Mouse (Mus musculus): ENCODE results near the gene Chmp5.
"Not testable (repeated sequence)": the region's sequence is repeated elsewhere in the genome, so short reads cannot be mapped to it uniquely, and the experiment has no call there.

Gene Chmp5

DNA sequence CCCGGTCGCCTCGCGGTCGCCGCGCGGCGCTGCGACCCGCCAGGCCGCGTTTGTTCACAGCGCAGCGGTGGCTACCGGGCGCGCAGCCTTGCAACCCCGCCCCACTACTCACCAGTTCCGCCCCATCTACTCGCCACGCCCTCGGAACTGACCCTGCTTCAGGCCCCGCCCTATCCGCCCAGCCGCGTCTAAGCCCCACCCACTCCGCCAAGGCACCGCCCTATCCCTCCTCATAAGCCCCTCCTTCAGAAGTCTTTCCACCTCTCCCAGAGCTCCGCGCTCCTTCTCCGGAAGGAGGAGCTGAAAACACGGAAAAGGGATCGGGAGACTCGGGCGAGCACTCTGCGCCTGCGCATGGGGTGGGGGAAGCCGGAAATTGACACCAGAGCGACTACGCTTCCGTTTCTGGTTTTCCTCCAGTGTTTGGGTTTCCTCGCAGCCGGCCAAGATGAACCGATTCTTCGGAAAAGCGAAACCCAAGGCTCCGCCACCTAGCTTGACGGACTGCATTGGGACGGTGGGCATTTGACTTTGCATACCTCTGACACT lies at the start of gene Chmp5, which contains the start of gene Bag1:
TSS of gene Chmp5 (plus strand) at position 248 of the 549 bp plus-strand sequence.
TSS of gene Bag1 (minus strand) at position 135 of the 549 bp plus-strand sequence.
- DNase-seq (ENCODE audit: low spot score), result peak; percentile 90

DNA sequence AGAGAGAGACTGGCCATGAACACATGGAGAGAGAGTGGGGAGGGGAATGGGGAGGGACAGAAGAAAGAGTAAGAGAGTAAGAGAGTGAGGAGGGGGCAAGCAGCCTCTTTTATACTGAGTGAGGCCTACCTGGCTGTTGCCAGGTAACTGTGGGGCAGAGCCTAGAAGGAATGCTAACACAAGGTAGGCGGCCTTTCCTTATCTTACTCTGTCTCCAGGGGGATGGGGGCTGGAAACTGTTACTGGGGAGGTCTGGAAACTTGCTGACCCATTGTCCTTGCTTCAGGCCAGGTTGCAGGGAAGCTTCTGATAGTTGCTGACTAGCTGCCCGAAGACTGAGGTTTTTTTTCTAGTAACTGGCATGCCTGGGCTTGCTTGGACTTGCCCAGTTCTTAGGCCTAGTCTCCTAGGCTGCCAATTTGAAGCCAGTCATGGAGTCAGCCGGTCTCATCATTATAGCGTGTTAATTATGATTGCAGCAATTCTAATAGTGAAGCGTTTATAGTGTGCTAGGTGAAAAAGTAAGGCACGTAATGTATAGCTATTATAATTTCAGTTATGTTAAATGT lies 49.6 kb upstream of the Chmp5 start:
- DNase-seq (ENCODE audit: low spot score), result no peak

DNA sequence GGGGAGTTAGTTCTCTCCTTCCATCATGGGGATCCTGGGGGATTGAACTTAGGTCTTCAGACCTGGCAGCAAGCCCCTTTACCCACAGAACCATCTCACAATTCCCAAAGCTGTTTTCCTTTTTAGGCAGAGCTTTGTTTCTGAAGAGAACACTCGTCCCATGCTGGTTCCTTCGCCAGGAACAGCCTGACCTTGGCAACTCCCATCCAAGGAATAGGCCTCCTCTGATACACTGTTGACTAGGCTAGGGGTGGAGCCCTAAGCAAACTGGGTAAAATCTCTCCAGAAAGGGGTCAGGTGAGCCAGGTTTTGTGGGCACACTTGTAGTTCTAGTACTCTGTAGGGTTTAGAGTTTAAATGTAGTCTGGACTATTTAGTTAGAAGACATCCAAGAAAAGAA lies 48.9 kb upstream of the Chmp5 start:
- no peak for DNase-seq (ENCODE audit: low spot score)

DNA sequence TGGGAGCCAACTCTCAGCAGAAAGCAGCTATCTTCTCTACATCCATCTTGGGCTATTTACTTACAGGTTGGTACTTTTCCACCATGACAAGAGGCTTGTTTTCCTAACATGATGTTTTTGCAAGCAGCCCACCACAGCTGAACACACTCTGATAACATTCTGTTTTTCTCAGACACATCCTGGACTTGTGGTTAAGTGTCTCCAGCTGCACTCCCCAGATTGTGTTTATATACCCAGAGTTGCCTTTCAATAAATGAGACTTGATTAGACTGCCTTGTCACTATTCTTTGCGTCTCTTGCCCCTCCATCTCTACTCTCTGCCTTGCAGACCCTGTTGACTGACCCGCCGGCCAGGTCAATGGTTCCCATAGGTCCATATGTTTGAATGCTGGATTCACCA lies 48.1 kb upstream of the Chmp5 start:
- no peak for DNase-seq (ENCODE audit: low spot score)

DNA sequence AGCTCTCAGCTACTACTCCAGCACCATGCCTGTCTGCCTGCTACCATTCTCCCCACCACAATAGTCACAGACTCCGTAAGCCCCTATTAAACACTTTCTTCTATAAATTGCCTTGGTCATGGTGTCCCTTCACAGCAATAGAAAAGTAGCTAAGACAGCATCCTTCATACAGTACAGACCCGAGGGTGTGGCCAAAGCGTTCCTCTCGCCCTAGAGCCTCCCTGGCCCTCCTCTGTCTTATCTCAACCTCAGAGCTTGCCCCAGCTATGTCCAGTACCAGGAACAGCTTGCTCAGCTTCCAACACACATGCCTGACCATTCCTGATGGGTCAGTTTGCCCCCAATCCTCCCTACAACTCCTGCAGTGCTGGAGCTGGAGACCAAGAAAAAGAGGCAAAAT lies 47.6 kb upstream of the Chmp5 start:
- DNase-seq (ENCODE audit: low spot score), result no peak

DNA sequence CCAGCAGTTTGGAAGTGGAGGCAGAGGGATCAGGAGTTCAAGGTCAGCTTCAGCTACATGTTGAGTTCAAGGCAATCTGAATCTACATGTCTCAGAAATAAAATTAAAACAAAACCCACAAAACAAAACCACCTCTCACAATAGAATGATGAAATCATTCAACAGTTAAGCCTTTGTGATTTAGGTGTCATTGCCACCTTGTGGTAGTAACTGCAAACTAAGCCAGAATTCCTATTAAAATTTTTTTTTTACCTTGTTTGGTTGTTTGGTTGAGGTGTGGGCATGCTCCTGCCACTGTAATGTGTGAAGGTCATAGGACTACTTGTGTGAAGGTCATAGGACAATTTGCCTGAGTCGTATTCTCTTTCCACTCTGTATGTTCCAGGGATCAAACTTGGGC lies 41.9 kb upstream of the Chmp5 start:
- no peak for DNase-seq (ENCODE audit: low spot score)

DNA sequence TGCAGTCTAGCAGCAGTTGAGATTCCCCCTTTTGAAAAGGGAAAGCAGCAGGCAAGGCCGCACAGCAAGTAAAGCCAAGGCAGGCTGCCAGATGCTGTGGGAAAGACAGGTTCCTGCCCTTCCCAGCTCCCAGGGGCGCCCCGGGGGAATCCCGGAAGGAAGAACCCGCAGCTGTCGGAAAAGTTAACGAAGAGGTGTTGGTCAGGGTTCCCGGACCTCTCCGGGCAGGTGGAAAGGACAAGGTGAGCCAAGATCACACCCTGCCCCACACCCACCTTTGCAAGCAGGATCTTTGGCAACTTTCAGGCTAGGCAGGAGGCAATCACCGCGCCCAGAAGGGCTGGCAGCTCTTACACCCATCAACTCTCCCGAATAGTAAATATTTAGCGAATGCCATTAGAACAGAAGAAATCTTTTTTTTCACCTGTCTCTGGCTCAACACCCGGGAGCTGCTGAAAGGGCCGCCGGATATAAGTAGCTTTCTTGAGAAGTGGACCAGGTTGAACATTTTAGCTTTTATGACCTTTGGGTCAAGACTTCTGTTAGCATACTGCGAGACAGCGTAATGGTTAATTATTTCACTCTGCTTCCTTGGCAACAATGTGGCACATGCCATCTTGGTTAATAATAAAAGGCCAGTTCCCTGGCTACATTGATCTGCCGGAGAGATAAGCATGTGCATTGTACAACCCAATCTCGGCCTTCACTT lies 39.8 kb upstream of the Chmp5 start:
- DNase-seq (ENCODE audit: low spot score), result peak; percentile 38

DNA sequence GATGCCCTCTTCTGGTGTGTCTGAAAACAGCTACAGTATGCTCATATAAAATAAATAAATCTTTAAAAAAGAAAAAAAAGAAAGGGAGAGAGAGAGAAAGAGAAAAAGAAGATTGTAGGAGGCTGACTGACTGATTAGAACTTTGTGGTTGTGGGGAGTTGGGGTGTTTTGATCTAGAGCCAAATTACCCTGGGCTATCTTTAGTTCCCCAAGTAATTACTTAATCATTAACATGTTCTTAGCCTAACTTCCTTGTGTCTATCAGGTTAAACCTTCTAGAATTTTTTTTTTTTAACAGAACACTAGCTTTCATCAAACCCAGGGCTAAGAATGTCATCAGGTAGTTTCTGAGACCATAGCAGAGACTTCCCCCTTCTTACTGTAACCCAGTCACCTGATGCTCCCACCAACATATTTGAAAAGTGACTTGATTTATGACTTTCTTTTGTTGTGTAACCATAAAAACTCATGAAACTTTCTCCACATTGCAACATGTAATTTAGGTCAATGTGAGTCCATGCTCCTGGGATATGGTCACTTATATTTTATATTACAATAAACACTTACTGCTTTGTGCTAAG lies 33.8 kb upstream of the Chmp5 start:
- DNase-seq (ENCODE audit: low spot score), result no peak

DNA sequence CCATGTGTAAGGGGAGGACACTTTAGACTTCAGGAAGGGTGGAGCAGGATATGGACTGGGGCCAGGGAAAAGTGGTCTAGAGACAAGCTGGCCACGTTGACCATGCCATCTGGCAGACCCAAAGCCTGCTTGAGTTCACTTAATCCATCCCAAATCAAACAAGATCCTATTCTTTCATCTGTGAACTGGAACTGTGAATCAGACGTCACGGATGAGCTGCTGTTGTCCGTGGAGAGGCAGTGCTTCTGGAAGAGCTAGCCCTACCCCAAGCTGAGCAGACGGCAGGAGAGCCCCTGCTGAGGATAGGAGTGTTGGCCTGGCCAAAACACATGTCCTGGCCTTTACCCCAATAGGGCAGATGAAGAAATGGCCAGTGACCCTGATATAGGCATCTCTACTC lies 32.3 kb upstream of the Chmp5 start:
- no peak for DNase-seq (ENCODE audit: low spot score)

DNA sequence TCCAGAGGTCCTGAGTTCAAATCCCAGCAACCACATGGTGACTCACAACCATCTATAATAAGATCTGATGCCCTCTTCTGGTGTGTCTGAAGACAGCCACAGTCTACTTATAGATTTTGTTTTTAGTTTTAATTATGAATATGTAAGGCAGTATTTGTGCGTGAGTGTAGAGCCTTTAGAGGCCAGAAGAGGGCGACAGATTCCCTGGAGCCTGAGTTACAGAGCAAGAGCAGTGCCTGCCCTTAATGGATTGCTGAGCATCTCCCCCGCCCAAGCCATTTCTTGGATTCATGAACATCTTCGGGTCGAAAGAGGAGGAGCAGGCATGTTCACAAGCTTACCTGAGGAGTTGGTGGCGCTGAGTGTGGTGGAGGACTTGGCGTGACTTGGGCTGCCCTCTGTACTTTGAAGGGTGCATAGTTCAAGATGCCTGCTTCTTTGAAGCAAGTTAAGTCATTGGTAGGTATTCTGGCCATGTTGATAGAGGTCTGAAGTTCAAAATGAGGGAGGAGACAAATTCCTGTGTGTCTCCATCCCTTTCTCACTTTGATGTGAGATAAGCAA lies 31.5 kb upstream of the Chmp5 start:
- no peak for DNase-seq (ENCODE audit: low spot score)

DNA sequence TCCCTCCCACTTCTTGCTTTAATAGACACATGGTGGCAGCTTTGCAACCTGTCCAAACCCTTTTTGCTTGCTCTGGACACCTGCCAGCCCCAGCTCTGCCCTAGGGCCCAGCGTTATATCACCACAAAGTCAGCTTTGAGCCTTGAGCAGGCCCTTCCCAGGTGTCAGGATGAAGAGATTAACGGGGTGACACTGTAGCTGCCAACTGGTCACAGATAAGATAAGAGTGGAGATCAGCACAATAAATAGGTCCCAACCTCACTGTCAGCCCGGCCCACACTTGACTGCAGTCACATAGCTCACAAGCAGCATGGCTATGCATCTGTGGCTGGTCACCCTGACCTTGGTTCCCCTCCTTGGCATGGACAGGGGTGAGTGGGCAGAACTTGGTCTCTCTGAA lies 28.4 kb upstream of the Chmp5 start, which contains the start of gene Spink4:
TSS of gene Spink4 (plus strand) at position 268 of the 400 bp plus-strand sequence.
- DNase-seq (ENCODE audit: low spot score), result no peak

DNA sequence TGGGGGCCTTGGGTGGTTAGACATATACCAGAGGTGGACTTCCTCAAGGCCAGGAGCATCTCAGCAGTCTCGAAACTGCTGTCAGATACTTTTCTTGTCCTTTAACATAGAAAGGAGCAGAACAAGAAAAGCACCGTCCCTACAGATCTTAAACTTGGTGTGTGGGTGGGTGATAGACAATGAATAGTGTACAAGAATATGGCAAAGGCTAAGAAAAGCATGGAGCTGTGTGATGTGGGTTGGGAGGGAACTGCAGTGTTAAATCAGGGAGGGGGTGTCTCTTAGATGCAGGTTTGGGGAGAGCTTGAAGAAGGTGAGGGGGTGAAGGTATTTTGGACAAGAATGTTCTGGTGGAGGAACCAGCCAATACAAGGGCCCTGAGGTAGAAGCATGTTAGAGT lies 27.6 kb upstream of the Chmp5 start:
- DNase-seq (ENCODE audit: low spot score), result no peak

DNA sequence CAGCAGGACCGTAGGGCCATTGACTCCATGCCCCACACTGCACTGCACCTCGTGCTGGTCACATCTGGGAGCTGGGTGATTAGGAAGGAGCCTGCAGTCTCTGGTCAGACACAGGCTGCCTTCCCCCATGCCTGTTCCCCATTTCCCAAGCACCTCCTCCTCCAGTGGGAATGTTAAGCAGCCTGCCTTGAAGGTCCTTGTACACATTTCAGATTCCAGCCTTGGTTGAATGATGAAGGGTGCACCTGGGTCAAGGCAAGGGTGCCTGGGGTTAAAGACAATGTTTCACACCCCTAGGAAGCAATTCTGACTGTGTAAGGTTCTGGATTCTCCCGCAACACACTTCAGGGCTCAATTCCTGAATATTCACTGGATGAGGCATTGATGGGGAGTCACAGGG lies 26.9 kb upstream of the Chmp5 start:
- DNase-seq (ENCODE audit: low spot score), result no peak

DNA sequence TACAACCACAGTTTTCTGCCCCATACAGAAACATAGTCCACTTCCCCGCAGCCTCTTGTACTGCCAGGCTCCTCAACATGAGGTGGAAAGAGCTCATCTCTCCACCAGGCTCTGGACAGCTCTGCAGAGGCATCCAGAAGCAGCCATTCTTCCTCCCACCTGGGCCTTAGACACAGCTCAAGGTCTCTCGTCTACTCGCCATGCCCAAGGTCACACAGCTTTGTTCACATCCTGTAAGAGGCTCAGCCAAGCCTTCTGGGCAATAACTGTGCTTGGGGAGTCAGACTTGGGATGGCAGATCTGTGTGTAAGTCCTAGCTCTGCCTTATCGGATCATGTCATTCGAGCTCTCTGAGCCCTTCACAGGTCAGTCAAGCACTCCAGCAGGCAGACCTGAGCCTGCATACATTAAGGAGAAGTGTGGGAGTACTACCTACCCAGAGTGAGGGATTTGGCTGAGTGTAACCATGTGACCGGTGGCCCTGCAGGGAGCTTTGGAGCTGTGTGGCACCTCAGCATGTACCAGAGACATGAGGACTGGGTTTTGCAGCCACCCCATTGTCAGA lies 25.0 kb upstream of the Chmp5 start:
- no peak for DNase-seq (ENCODE audit: low spot score)

DNA sequence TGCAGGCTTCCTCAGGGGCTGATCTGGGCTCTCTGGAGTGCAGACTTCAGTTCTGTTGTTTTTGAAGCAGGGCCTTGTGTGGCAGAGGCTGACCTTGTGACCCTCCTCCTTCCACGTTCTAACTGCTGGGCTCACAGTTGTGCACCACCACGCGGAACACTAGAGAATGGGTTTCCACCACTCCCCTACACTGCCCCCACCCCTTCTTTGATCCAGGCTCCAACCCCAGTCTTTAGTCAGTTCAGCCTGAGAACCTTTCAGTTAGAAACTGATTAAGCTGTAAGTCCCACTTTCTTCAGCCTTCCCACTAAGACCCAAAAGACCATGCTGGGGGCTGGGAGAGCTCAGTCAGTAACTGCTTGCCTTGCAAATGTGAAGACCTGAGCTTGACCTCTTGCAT lies 22.6 kb upstream of the Chmp5 start:
- no peak for DNase-seq (ENCODE audit: low spot score)

DNA sequence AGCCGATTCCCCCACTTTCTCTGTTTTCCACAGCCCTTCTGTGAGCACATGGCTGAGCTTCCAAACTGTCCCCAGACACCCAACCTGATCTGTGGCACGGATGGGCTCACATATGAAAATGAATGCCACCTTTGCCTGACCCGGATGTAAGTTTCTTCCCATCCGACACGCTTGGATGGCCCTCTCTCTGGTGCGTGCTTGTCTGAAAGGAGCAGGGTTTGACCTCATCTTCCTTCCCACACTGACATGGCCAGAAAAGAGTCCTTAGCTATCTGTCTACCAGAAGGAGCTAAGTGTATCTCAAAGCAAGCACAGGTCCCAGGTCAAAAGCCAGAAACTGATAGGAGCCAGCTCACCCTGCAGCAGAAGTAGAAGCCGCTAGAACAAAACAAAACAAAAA lies 19.2 kb upstream of the Chmp5 start:
- no peak for DNase-seq (ENCODE audit: low spot score)

DNA sequence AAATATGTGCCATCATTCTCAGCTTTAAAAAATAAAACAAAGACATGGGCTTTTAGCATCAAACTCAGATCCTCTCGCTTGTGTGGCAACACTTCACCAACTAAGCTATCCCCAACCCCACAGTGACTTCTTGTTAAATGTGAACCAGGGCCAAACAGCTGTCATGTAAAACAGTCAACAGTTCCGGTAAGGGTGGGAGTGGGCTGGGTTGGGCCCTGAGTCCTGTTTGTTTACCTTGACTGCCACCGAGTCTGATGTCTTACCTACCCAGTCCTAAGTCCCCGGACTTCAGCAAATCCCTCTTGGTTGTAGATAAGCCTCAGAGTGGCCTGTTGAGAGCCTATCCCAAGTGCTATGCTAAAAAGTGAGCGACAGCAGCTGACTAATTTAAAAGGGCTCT lies 14.5 kb upstream of the Chmp5 start:
- no peak for DNase-seq (ENCODE audit: low spot score)

DNA sequence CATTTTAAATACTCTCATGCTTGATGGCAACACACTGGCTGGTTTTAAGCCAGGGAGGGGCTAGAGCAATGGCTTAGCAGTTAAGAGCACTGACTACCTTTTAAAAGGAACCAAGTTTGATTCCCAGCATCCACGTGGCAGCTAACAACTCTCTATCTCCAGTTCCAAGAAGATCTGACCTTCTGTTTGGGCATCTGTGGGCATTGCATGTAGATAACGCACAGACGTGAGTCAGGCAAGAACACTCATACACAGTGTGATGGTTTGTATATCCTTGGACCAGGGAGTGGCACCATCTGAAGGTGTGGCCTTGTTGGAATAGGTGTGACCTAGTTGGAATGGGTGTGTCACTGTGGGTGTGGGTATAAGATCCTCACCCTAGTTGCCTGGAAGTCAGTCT lies 13.8 kb upstream of the Chmp5 start:
- not testable (repeated sequence) for DNase-seq (ENCODE audit: low spot score)

DNA sequence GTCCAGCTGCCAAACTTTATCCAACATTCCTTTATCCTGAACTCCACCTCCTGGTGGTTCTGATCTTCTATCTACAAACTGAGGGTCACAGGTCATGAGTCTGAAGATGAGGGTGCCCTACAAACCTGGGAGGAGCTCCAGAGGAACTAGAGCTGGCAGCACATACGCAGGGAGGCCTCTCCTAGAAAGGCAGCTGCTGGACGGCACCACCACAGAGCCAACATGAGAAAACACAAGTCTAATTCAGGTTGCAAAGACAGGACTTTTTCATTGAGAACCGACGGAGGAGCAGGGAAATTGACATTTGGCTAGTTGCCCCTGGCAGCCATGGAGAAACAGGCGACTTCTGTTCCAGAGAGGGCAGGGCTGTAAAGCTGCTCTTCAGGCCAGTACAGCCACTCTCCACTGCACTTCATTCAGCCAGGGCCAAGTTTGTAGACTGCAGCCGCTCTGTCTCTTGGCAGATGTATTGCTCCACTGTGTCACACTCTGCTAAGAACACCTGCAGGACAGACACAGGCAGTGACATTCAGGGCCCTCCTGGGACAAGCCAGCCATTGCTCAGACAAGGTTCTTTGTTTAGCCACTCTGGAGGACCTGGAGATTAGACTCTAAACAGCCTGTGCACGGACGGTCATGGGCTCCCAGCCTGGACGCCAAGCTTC lies 11.9 kb upstream of the Chmp5 start:
- no peak for DNase-seq (ENCODE audit: low spot score)

DNA sequence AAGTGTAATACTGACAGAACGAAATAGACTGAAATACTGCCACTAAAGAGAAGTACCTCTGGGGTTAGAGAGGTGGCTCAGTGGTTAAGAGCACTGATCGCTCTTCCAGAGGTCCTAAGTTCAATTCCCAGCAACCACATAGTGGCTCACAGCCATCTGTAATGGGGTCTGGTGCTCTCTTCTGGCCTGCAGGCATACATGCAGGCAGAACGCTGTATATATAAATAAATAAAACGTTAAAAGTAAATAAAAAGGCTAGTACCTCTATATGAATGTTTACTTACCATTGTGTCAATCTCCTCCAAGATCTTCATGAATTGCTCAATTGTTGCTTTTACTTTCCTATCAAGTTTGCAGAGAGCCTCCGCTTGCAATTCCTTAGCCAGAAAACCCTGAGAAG lies 9.4 kb upstream of the Chmp5 start:
- DNase-seq (ENCODE audit: low spot score), result no peak

DNA sequence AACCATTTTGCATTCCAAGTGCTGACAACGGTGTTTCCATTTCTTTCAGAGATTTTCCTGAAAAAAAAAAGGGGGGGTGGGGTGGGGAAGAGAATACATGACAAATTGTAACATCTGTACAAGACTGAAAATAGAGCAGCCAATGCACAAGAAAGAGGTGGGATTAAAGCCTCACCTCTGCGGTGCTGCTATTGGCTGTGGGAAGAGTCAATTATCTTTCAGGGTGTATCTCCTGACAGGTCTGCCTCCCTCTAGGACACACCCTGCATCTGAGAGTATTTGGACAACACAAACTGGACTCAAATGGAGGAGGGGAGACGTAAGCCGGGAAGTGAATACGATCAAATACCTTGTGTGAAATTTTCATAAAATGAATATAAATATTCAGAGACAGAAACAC lies 4.6 kb upstream of the Chmp5 start:
- no peak for DNase-seq (ENCODE audit: low spot score)

DNA sequence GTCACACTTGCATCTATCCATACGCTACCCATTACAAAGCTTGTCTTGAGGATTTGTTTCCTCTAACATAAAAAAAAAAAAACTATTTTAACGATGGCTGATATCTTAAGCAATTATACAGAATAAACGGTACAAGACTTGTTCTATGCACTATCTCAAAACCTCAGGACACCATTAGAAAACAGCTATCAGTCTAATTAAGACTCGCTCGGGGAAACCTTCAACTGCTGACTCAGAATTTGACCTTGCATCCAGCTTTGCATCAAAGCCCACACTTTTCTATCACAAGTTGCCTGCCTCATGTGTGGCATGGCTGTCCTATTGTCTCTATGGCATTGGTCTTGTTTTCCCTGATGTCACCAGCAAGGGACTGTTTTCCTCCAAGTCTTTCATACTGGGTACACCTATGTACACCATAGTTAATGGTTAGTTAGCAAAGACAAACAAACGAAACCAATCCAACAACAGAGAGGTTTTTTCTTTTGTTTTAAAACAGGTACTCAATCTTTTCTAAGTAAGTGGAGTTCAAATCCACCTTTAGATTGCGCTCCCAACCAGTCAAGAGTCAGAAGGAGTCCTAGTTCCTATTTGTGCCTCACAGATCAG lies 1.6 kb upstream of the Chmp5 start:
- DNase-seq (ENCODE audit: low spot score), result no peak

All from ovary, postnatal 10 days (tissue).